Mouse (Mus musculus) MEL (cell line): ENCODE results near the gene Msh3.

Source experiments
- CTCF ChIP-seq, 3 experiments: IDR thresholded peaks in 2 of 3; conservative IDR thresholded peaks in 1 of 3; 2 replicates each; pipeline ENCODE4 v1.5.1; 2011 to 2012; ENCODE audit warnings: low read length in 3 of 3, low read depth in 2 of 3, mild to moderate bottlenecking in 2 of 3, improper control_type of control experiment in 1 of 3, inconsistent platforms in 1 of 3, mixed read lengths in 1 of 3, moderate library complexity in 1 of 3; ENCODE audit not compliant: control insufficient read depth in 1 of 3, insufficient read depth in 1 of 3, poor library complexity in 1 of 3, severe bottlenecking in 1 of 3
- EP300 ChIP-seq, 2 experiments: IDR thresholded peaks; 2 replicates each; pipeline ENCODE4 v1.6.1; 2011; ENCODE audit warnings: improper control_type of control experiment in 2 of 2, low read length in 2 of 2, low read depth in 1 of 2, mild to moderate bottlenecking in 1 of 2
- GATA1 ChIP-seq: IDR thresholded peaks from 2 replicates; pipeline ENCODE4 v1.6.1; 2011; ENCODE audit warnings: low read depth, low read length, improper control_type of control experiment
- POLR2A ChIP-seq, 2 experiments: IDR thresholded peaks; 2 replicates each; pipeline ENCODE4 v1.6.1; 2011 to 2012; ENCODE audit warnings: low read length in 2 of 2, mild to moderate bottlenecking in 2 of 2, control low read depth in 1 of 2, improper control_type of control experiment in 1 of 2, low read depth in 1 of 2, moderate library complexity in 1 of 2; ENCODE audit not compliant: control insufficient read depth in 1 of 2, insufficient read depth in 1 of 2, poor library complexity in 1 of 2
- POLR2AphosphoS2 ChIP-seq: IDR thresholded peaks from 2 replicates; pipeline ENCODE4 v1.6.1; 2011; ENCODE audit warnings: low read length, improper control_type of control experiment
- TCF12 ChIP-seq: IDR thresholded peaks from 2 replicates; pipeline ENCODE4 v1.6.1; 2014; ENCODE audit warnings: low read depth, mild to moderate bottlenecking, inconsistent platforms, low read length, improper control_type of control experiment, moderate library complexity
- ZC3H11A ChIP-seq: IDR thresholded peaks from 2 replicates; pipeline ENCODE4 v1.6.1; 2012; ENCODE audit warnings: low read depth, mild to moderate bottlenecking, inconsistent platforms, low read length, improper control_type of control experiment

GRCm38 (mm10) chr13:92291605-92292004 is 63.2 kb downstream of the Msh3 start:
- no peak for TF ChIP-seq EP300 (IDR thresholded peaks at IDR 0.05; ENCODE audit: low read depth in 1 of 2, low read length in 2 of 2)
- TF ChIP-seq ZC3H11A: no peak
- TF ChIP-seq POLR2A (IDR thresholded peaks at IDR 0.05; ENCODE audit: control insufficient read depth in 1 of 2, insufficient read depth in 1 of 2, low read depth in 1 of 2, low read length in 2 of 2, poor library complexity in 1 of 2): no peak
- no peak for TF ChIP-seq POLR2AphosphoS2
- TF ChIP-seq CTCF (IDR thresholded peaks at IDR 0.05 in 2 of 3, conservative IDR thresholded peaks at IDR 0.05 in 1 of 3; ENCODE audit: control insufficient read depth in 1 of 3, insufficient read depth in 1 of 3, low read depth in 2 of 3, low read length in 3 of 3, poor library complexity in 1 of 3, severe bottlenecking in 1 of 3): no peak
- no peak for TF ChIP-seq GATA1
- TF ChIP-seq TCF12: no peak
